Mouse (Mus musculus): ENCODE results near the gene Kprp.
"Not testable (repeated sequence)": the region's sequence is repeated elsewhere in the genome, so short reads cannot be mapped to it uniquely, and the experiment has no call there.

Gene Kprp

GRCm38 (mm10) chr3:92827108-92827507, at the start of gene Kprp:
Gene Kprp (minus strand): TSS chr3:92827247.
- DNase-seq, result no peak

- DNase-seq, result no peak
These were observed 47.1 kb upstream of the Kprp start for GRCm38 (mm10) chr3:92874180-92874579.

GRCm38 (mm10) chr3:92870116-92870515, 43.1 kb upstream of the Kprp start, which contains the start of gene 2310050C09Rik:
Gene 2310050C09Rik (minus strand): TSS chr3:92870216.
- no peak for DNase-seq

GRCm38 (mm10) chr3:92851186-92851585, 24.1 kb upstream of the Kprp start, which contains the start of gene Lce1l:
Gene Lce1l (minus strand): TSS chr3:92851286.
- no peak for DNase-seq

GRCm38 (mm10) chr3:92825808-92826207, 1.2 kb downstream of the Kprp start:
- no peak for DNase-seq

GRCm38 (mm10) chr3:92816036-92816435, 11.0 kb downstream of the Kprp start:
- not testable (repeated sequence) for DNase-seq

GRCm38 (mm10) chr3:92815581-92815980, 11.5 kb downstream of the Kprp start:
- DNase-seq, result no peak

- DNase-seq, result no peak
These were observed 19.3 kb downstream of the Kprp start, which contains the start of gene Lce1k for GRCm38 (mm10) chr3:92807791-92808190. Gene Lce1k (minus strand): TSS chr3:92807891.

- DNase-seq, result no peak
These were observed 36.6 kb downstream of the Kprp start, which contains the start of gene Lce1j for GRCm38 (mm10) chr3:92790414-92790813. Gene Lce1j (minus strand): TSS chr3:92790514.

- no peak for DNase-seq
These were observed 48.2 kb downstream of the Kprp start, which contains the start of gene Lce1i for GRCm38 (mm10) chr3:92778799-92779198. Gene Lce1i (minus strand): TSS chr3:92778899.

Data from cerebellum, postnatal 25 days (tissue).